In the genomic region with DNA sequence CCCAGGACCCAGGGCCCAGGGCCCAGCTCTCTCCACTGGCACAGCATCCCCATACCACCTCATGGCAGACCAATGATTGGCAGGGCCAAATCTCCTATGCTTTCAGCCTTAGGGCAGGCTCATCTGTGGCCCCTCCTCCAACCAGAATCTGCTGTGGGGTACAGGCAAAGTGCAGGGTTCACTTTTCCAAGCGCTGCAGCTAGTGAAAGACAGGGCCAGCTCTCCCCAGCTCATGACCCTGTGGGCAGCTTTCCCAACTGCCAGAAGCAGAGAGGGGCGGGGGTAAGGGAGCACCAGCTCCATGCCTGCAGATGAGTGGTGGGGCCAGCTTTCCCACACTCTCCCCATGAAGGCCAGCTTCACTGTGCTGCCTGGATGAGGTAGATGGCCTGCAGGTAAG, we compare ENCODE assay signal across 17 mouse cellular contexts. TPM values are rescaled to one million over a fixed set of nuclear protein-coding genes. Genes with fewer than 3 reads are reported as not detected.
DNase-seq lines count a peak whose midpoint lies in the region; ATAC-seq lines count a peak whose summit lies in the region.
"Had no signal": no experiment of that assay in that cellular context is flagged by ENCODE, and none has a peak within 500 bp of the region (broad histone marks: within the 10 kb centered on the region; RNA-seq: fewer than 3 reads in every experiment).

No protein-coding gene starts in this region.

- H3K4me2 ChIP-seq in hindbrain, embryonic 12.5 days (replicated peaks), result no peak overlapping the region
- no peak overlapping the region for H3K4me2 ChIP-seq in liver, embryonic 13.5 days
- H3K4me2 ChIP-seq: limb, embryonic 15.5 days; midbrain, embryonic 12.5 days had no signal

- H3K36me3 ChIP-seq in hindbrain, embryonic 10.5 days, result no peaks in the 10 kb centered on the region
- no peaks in the 10 kb centered on the region for H3K36me3 ChIP-seq in hindbrain, embryonic 12.5 days
- H3K36me3 ChIP-seq in liver, embryonic 13.5 days, result no peaks in the 10 kb centered on the region
- H3K36me3 ChIP-seq: limb, embryonic 15.5 days; midbrain, embryonic 12.5 days had no signal

- ATAC-seq in hindbrain, embryonic 12.5 days (ENCODE audit: low FRiP score), result no peak
- ATAC-seq in liver, embryonic 13.5 days (ENCODE audit: low read depth), result peak; percentile 73
- no peak for ATAC-seq in granulocyte monocyte progenitor cell, adult 5-6 weeks (replicated peaks; ENCODE audit: poor library complexity, severe bottlenecking)
- ATAC-seq in erythroblast, adult 5-6 weeks (replicated peaks; ENCODE audit: low FRiP score, poor library complexity, severe bottlenecking), result no peak
- ATAC-seq: forebrain, postnatal 0 days; inflammation-experienced regulatory T-cells, adult 6 months had no signal

- H3K27me3 ChIP-seq in hindbrain, embryonic 10.5 days (ENCODE audit: insufficient read depth, poor library complexity, severe bottlenecking), result no peaks in the 10 kb centered on the region
- H3K27me3 ChIP-seq in hindbrain, embryonic 12.5 days, result no peaks in the 10 kb centered on the region
- no peaks in the 10 kb centered on the region for H3K27me3 ChIP-seq in liver, embryonic 13.5 days
- H3K27me3 ChIP-seq: limb, embryonic 15.5 days had no signal

- H3K4me1 ChIP-seq in hindbrain, embryonic 10.5 days (replicated peaks), result peaks cover 36% of the 10 kb centered on the region
- H3K4me1 ChIP-seq in hindbrain, embryonic 12.5 days, result peaks cover 24% of the 10 kb centered on the region
- H3K4me1 ChIP-seq in liver, embryonic 13.5 days (replicated peaks), result peaks cover 20% of the 10 kb centered on the region

- peak overlapping the region; percentile 23 for H3K27ac ChIP-seq in hindbrain, embryonic 10.5 days
- H3K27ac ChIP-seq in hindbrain, embryonic 12.5 days, result no peak overlapping the region
- H3K27ac ChIP-seq in liver, embryonic 13.5 days, result no peak overlapping the region
- H3K27ac ChIP-seq: left cerebral cortex, adult 2 months; limb, embryonic 15.5 days; midbrain, embryonic 12.5 days had no signal

- no peak overlapping the region for H3K4me3 ChIP-seq in hindbrain, embryonic 10.5 days
- no peak overlapping the region for H3K4me3 ChIP-seq in hindbrain, embryonic 12.5 days
- no peak overlapping the region for H3K4me3 ChIP-seq in liver, embryonic 13.5 days (replicated peaks)
- H3K4me3 ChIP-seq: erythroblast, embryonic 14.5 days; left cerebral cortex, adult 2 months; limb, embryonic 15.5 days; midbrain, embryonic 12.5 days had no signal

- 79% methylated on average over 2 of the region's 2 CpGs for WGBS in hindbrain, embryonic 10.5 days
- 86% methylated on average over 2 of the region's 2 CpGs for WGBS in hindbrain, embryonic 12.5 days
- WGBS in liver, embryonic 13.5 days (ENCODE audit: insufficient replicate concordance), result 50% methylated on average over 2 of the region's 2 CpGs

- H3K9ac ChIP-seq in hindbrain, embryonic 12.5 days, result no peak overlapping the region
- H3K9ac ChIP-seq in liver, embryonic 13.5 days, result no peak overlapping the region
- H3K9ac ChIP-seq: forebrain, postnatal 0 days; limb, embryonic 15.5 days; midbrain, embryonic 12.5 days had no signal

- no peak for DNase-seq in hindbrain, embryonic 10.5 days (ENCODE audit: low spot score)
- DNase-seq in brain, adult 2 months (ENCODE audit: low read depth, low spot score), result peak; percentile 20
- DNase-seq in kidney, postnatal 10 days, result peak; percentile 73
- DNase-seq in liver, embryonic 13.5 days, result no peak
- DNase-seq: forebrain, postnatal 0 days; gastrocnemius, postnatal 10 days; lung, postnatal 36 days; right cerebral cortex, postnatal 14 days; thymus, postnatal 36 days had no signal

- H3K9me3 ChIP-seq in hindbrain, embryonic 10.5 days, result no peaks in the 10 kb centered on the region
- H3K9me3 ChIP-seq in hindbrain, embryonic 12.5 days (replicated peaks), result no peaks in the 10 kb centered on the region
- no peaks in the 10 kb centered on the region for H3K9me3 ChIP-seq in liver, embryonic 13.5 days (replicated peaks)
- H3K9me3 ChIP-seq: limb, embryonic 15.5 days; midbrain, embryonic 12.5 days had no signal

RNA-seq across cellular contexts. Expression of gene Angptl2, which starts 5.0 kb away (rescaled TPM):
- polyA plus RNA-seq in hindbrain, embryonic 10.5 days (2016; fragmentation: Nextera tagmentation; extraction: Ambion mirVana), result 26.0 and 26.7 TPM in 2 replicates
- polyA plus RNA-seq in hindbrain, embryonic 12.5 days (2016; fragmentation: Nextera tagmentation; extraction: Ambion mirVana), result 32.8 and 35.4 TPM in 2 replicates
- 2.6 and 3.0 TPM in 2 replicates for polyA plus RNA-seq in liver, embryonic 13.5 days (2015; fragmentation: Nextera tagmentation; extraction: Ambion mirVana)
- 0.92 and 1.6 TPM in 2 replicates for total RNA-seq in granulocyte monocyte progenitor cell, adult 5-6 weeks (2014; fragmentation: Nextera tagmentation)
- 1.3 TPM in 2 replicates for total RNA-seq in granulocyte monocyte progenitor cell, adult 5-6 weeks (2017)
- total RNA-seq in erythroblast, adult 5-6 weeks (2015; ENCODE audit: low replicate concordance), result 1.0 TPM in 1 of 2 replicates, not detected in the other
- 0.70 TPM in 1 of 2 replicates, not detected in the other for total RNA-seq in erythroblast, adult 5-6 weeks (2017; ENCODE audit: low replicate concordance)
- polyA plus RNA-seq: erythroblast, embryonic 14.5 days had no signal

Comparison
In these comparisons a context has a peak if more than half of its experiments do, and no peak if none do; other contexts are left out.
1. DNase-seq: peak in brain, adult 2 months (single experiment) and kidney, postnatal 10 days (single experiment); none in hindbrain, embryonic 10.5 days (single experiment) and liver, embryonic 13.5 days (single experiment).